Mouse (Mus musculus): ENCODE results near the gene Rpap3.

DNA sequence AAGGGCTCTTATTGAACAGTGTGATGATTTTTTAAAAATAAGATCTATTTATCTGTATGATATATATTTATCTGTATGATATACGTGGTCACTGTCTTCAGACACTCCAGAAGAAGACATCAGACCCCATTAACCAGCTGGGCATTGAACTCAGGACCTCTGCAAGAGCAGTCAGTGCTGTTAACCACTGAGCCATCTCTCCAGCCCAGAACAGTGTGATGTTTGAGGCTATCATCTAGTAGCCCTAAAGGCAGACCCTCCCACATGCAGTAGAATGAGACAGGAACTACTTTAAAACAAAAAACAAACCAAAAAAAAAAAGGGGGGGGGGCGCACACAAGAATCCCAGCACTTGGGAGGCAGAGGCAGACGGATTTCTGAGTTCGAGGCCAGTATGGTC, 41.9 kb upstream of the Rpap3 start:
- no peak for TF ChIP-seq POLR2AphosphoS2 (IDR thresholded peaks at IDR 0.05; ENCODE audit: insufficient read length, low read depth)
- TF ChIP-seq USF1 (IDR thresholded peaks at IDR 0.05; ENCODE audit: low read depth) = no peak
- TF ChIP-seq CEBPB (IDR thresholded peaks at IDR 0.05; ENCODE audit: insufficient read depth, poor library complexity, severe bottlenecking) = no peak
- TF ChIP-seq REST (IDR thresholded peaks at IDR 0.05; ENCODE audit: insufficient read depth, insufficient read length) = no peak
- no peak for TF ChIP-seq POLR2A (IDR thresholded peaks at IDR 0.05; ENCODE audit: insufficient read length, low read depth)
- TF ChIP-seq MAX (IDR thresholded peaks at IDR 0.05; ENCODE audit: low read depth) = no peak
- no peak for TF ChIP-seq MYOD1 (IDR thresholded peaks at IDR 0.05; ENCODE audit: control insufficient read depth in 1 of 3, insufficient read length in 2 of 3, low read depth in 2 of 3)

All from myocyte (in vitro differentiated cells).